Mouse (Mus musculus) midbrain, embryonic 11.5 days (tissue): ENCODE measurements around the gene Sox4. TPM values are rescaled to one million over a fixed set of nuclear protein-coding genes. Genes with fewer than 3 reads are reported as not detected.
A peak's percentile ranks its signal among the peaks of the same experiment; 100 is the strongest.

Experiments
- ATAC-seq: fragments of 200-750 bp; cut with Nextera tagmentation; 2 replicates; pipeline ENCODE4 v1.8.0; 2017; ENCODE audit warnings: moderate TSS enrichment, moderate library complexity; ENCODE audit not compliant: low FRiP score
- DNase-seq: peaks from one replicate; pipeline ENCODE4 v3.0.0; 2015; ENCODE audit warnings: low spot score; ENCODE audit errors: missing footprints
- H3K27ac ChIP-seq: fragments of 300-500 bp; sonication (generic); 2 replicates; pipeline ENCODE4 v1.5.1; 2014; ENCODE audit warnings: low read depth, low read length
- H3K27me3 ChIP-seq: fragments of 300-500 bp; sonication (generic); 2 replicates; pipeline ENCODE4 v1.6.1; 2014; ENCODE audit warnings: mild to moderate bottlenecking, low read length, moderate library complexity, mixed read lengths; ENCODE audit not compliant: control insufficient read depth, insufficient read depth
- H3K36me3 ChIP-seq: fragments of 300-500 bp; sonication (generic); 2 replicates; pipeline ENCODE4 v1.6.1; 2014; ENCODE audit warnings: mild to moderate bottlenecking, low read length, moderate library complexity, mixed read lengths; ENCODE audit not compliant: control insufficient read depth, insufficient read depth
- H3K4me1 ChIP-seq: fragments of 300-500 bp; sonication (generic); 2 replicates; pipeline ENCODE4 v1.6.1; 2014; ENCODE audit warnings: low read length; ENCODE audit not compliant: control insufficient read depth, insufficient read depth
- H3K4me2 ChIP-seq: fragments of 300-500 bp; sonication (generic); 2 replicates; pipeline ENCODE4 v1.6.1; 2014; ENCODE audit warnings: mild to moderate bottlenecking, moderate library complexity
- H3K4me3 ChIP-seq: fragments of 300-500 bp; sonication (generic); 2 replicates; pipeline ENCODE4 v1.5.1; 2014; ENCODE audit warnings: low read depth, low read length
- H3K9ac ChIP-seq: fragments of 300-500 bp; sonication (generic); 2 replicates; pipeline ENCODE4 v1.6.1; 2014; ENCODE audit warnings: low read length
- H3K9me3 ChIP-seq: fragments of 300-500 bp; sonication (generic); 2 replicates; pipeline ENCODE4 v1.6.1; 2016; ENCODE audit warnings: low read length; ENCODE audit not compliant: control insufficient read depth
- WGBS: fragments of 180-500 bp; shearing (Covaris S2); extraction: QIAGEN DNeasy Blood & Tissue Kit; methylation state at CpG from one replicate; pipeline ENCODE4 v1.1.7; 2014; 5-methylcytosine and 5-hydroxymethylcytosine counted together
- polyA plus RNA-seq: library from polyadenylated mRNA; unstranded; fragments of >200 nt; fragmentation: Nextera tagmentation; extraction: Ambion mirVana; gene quantifications from 2 replicates; pipeline ENCODE4 v1.2.1, GENCODE M21; 2014

Sox4 gene
- polyA plus RNA-seq, 1 experiment from 2014 or later, result 175 TPM

- peak overlapping the region; percentile 95 for H3K27ac ChIP-seq
- H3K9me3 ChIP-seq, result no peaks in the 10 kb centered on the region
- DNase-seq (no peak), ATAC-seq (no peak)
- H3K27me3 ChIP-seq, result no peaks in the 10 kb centered on the region
- peak overlapping the region; percentile 47 for H3K4me3 ChIP-seq
- 0% methylated on average over 17 of the region's 17 CpGs for WGBS
- peaks cover 9% of the 10 kb centered on the region; the same call in 1 of the 2 replicates for H3K4me1 ChIP-seq
- H3K9ac ChIP-seq, result peak overlapping the region; percentile 83
- H3K4me2 ChIP-seq, result peak overlapping the region; percentile 94
- no peaks in the 10 kb centered on the region for H3K36me3 ChIP-seq
Measured at GRCm38 (mm10) chr13:28959068-28959440, 5.5 kb upstream of the Sox4 start.

DNA sequence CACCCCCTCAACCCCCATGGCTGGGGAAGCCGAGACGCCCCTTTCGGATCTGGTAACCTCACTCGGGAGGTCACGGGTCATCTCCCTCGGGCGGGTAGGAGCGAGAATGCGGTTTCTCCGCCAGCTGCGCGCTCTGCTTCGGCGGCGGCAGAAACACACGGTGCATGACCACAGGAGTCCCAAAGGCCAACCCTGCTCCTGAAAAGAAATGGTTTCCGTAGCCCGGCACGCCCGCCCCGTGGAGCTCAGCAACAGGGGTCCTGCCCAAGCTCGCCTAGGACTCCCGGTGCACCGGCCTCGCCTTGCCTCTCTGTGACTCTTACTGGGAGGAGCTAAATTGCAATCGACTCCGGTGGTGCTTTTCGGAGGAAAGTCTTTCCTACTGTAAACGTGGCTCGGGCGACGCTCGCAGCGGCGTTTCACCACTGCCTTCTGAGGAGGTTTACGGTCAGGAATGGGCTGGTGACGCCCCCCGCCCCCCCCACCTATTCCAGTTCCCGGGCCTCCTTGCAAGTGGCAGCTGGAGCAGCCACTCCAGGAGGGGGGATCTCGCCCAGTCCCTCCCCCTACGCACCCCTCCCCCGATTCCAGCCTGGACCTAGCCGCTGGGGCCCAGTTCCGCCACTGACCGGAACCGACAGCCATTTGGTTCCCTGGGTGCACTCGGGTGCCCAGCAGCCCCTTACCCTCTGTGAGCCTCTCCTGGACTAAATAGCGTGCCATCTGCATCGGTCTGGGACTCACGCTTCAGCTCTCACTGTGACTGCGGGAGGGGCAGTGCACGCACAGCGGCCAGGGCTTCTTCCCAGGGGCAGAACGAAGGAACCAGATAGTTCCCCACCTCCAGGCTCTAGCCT, 4.9 kb upstream of the Sox4 start:
- H3K27me3 ChIP-seq, result no peaks in the 10 kb centered on the region
- H3K9ac ChIP-seq, result peak overlapping the region; percentile 83
- DNase-seq, result peak; percentile 98
- peak; percentile 70 for ATAC-seq
- peak overlapping the region; percentile 94 for H3K4me2 ChIP-seq
- WGBS, result under 1% methylated on average over 53 of the region's 54 CpGs
- H3K4me1 ChIP-seq, result peaks cover 9% of the 10 kb centered on the region; the same call in 1 of the 2 replicates
- peak overlapping the region; percentile 47 for H3K4me3 ChIP-seq
- H3K27ac ChIP-seq, result peak overlapping the region; percentile 95
- no peaks in the 10 kb centered on the region for H3K36me3 ChIP-seq
- H3K9me3 ChIP-seq, result no peaks in the 10 kb centered on the region

DNA sequence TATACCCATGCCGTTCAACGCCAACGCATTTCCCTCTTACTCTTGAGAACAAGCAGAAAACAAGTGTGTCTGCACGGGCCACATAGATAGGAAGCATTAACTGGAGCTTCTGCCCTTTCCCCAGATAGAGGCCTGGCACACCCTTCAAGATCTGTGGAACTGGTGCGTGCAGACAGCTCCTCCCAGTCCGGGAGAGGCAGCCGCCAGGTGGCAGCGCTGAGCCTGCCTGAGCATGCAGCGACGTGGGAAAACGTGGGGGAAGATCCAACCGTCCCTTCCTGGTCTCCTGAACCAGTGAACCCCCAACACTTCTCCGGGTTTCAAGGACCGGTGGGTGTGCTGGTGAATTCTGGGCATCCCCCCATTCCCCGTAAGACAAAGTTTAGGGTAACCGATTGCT, 4.3 kb upstream of the Sox4 start:
- Histone ChIP-seq H3K4me3 (peak overlapping the region; percentile 47), H3K4me2 (peak overlapping the region; percentile 94), H3K36me3 (no peaks in the 10 kb centered on the region), H3K9ac (peak overlapping the region; percentile 83), H3K9me3 (no peaks in the 10 kb centered on the region), H3K27ac (peak overlapping the region; percentile 95), H3K27me3 (no peaks in the 10 kb centered on the region), H3K4me1 (peaks cover 9% of the 10 kb centered on the region; the same call in 1 of the 2 replicates)
- WGBS, result 3% methylated on average over 16 of the region's 16 CpGs
- ATAC-seq (peak; percentile 47), DNase-seq (peak; percentile 100)

DNA sequence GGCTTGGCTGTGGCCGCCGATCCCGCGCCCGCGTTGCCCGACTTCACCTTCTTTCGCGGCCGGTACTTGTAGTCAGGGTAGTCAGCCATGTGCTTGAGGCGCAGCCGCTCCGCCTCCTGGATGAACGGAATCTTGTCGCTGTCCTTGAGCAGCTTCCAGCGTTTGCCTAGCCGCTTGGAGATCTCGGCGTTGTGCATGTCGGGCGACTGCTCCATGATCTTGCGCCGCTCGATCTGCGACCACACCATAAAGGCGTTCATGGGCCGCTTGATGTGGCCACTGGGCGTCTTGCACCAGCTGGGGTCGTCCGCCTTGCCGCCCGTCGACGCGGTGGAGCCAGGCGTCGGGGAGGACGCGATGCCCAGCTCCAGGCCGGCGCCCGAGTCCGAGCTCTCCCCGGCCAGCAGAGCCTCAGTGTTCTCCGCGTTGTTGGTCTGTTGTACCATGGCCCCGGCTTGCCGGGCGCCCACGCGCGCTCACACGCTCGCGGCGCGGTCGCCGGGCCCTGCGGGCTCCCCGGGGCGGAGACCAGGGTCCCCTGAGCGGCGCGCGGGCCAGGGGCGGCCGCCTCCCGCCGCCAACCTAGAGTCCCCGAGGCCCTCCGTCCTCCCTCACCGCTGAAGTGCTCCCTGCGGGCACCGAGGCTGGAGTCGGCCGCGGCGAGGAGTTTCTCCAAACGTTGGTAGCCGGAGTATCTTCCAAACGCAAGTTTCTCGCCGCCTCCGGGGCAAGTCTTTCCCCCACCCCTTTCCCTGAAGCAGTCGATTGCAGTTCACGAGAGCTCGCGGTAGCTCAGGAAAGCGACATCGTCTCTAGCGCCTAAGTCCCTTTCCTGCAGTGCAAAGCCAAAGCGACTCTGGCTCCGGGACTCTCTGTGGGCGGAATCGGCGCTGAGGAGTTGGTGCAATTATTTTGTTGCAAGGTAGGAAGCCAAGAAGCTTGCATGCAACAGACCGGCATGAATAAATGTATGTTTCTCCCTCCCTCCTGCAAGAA, 639 bp downstream of the Sox4 start:
- H3K9me3 ChIP-seq, result no peaks in the 10 kb centered on the region
- peak; percentile 46 for ATAC-seq
- WGBS, result under 1% methylated on average over 95 of the region's 98 CpGs
- peak overlapping the region; percentile 100 for H3K9ac ChIP-seq
- DNase-seq, result peak; percentile 98
- peak overlapping the region; percentile 100 for H3K4me3 ChIP-seq
- H3K27ac ChIP-seq, result peak overlapping the region; percentile 99
- peaks cover 6% of the 10 kb centered on the region for H3K4me1 ChIP-seq
- peak overlapping the region; percentile 33 for H3K4me2 ChIP-seq
- no peaks in the 10 kb centered on the region for H3K27me3 ChIP-seq
- H3K36me3 ChIP-seq, result no peaks in the 10 kb centered on the region

DNA sequence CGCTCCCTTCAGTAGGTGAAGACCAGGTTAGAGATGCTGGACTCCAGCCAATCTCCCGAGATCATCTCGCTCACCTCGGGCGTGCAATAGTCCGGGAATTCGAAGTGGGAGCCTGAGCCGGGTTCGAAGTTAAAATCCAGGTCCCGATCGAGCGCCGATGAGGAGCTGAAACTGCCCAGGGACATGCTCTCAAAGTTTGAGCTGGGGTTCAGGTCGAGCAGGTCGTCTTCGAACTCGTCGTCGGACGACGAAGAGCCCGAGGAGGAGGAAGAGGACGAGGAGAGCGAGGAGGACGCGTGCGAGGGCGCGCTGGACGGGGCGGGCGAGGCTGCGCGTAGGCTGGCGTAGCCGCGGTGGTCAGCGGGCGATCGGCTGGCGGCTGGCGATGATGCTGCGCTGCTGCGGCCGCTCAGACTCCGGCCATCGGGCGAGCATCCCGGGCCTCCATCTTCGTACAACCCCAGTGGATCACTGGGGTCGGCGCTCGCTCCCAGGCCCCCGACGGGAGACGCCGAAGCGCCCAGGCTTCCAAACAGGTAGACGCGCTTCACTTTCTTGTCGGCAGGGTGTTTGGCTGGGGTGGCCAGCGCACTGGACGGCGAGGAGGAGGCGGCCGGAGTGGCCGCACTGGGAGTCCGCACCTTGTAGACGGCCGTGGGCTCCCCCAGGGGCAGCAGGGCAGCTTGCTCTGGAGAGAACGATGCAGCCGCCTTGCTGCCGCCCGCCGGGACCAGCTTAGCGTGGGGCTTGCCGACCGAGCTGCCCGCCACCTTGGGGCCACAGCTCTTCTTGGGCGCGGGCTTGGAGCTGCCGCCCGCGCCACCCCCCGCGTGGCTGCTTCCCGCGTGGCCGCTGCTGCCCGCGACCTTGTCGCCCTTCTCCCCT, 1.6 kb downstream of the Sox4 start:
- Histone ChIP-seq H3K9ac (peak overlapping the region; percentile 100), H3K9me3 (no peaks in the 10 kb centered on the region), H3K4me1 (peaks cover 13% of the 10 kb centered on the region), H3K27me3 (no peaks in the 10 kb centered on the region), H3K36me3 (no peaks in the 10 kb centered on the region), H3K4me2 (peak overlapping the region; percentile 33), H3K4me3 (peak overlapping the region; percentile 100), H3K27ac (peak overlapping the region; percentile 99)
- no peak for ATAC-seq
- DNase-seq, result peak; percentile 95
- under 1% methylated on average over 83 of the region's 92 CpGs for WGBS

DNA sequence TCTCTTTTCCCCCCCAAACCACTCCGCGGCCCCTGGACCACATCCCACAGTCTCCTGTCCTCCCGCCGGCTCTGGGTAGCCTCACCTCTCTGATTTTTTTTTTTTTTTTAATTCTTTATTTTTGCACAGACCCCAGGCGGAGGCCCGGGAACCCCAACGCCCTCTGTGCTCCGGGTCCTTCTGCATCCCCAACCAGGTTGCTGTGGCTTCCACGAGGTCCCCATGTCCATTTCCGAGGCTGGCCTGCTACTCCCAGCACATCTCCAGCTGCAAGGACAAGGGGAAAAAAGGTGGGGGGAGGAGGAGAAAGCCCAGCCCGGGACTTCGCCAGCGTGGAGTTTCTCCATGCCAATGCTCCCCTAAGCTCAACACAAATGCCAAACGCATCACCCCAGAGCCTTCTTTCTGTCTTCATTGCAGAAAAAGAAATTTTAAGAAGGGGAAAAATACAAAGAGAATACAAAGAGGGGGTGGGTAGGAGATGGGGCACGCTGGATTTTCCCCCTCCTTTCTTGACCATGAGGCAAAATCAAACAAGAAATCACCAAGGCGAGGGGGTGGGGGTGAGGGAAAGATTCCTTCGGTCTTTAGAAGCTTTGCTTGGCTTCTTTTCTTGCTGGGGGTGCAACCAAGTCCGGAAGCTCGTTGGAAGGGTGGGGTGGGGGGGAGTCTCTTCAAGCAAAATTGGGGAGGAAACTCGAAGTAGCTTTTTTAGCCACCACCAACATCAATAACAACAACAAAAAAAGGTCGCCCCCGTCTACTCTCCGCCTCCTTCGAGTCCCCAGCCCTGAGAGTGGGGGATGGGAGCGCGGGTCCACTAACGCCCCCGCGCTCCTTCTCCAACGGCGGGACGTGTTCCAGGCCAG, 2.7 kb downstream of the Sox4 start:
- WGBS, result under 1% methylated on average over 32 of the region's 32 CpGs
- H3K4me3 ChIP-seq, result peak overlapping the region; percentile 100
- peak overlapping the region; percentile 100 for H3K9ac ChIP-seq
- H3K27me3 ChIP-seq, result no peaks in the 10 kb centered on the region
- H3K36me3 ChIP-seq, result no peaks in the 10 kb centered on the region
- peaks cover 18% of the 10 kb centered on the region for H3K4me1 ChIP-seq
- peak overlapping the region; percentile 33 for H3K4me2 ChIP-seq
- DNase-seq (peak; percentile 96), ATAC-seq (peak; percentile 17)
- peak overlapping the region; percentile 99 for H3K27ac ChIP-seq
- H3K9me3 ChIP-seq, result no peaks in the 10 kb centered on the region

- Histone ChIP-seq H3K9me3 (no peaks in the 10 kb centered on the region), H3K4me2 (peak overlapping the region; percentile 33), H3K9ac (peak overlapping the region; percentile 100), H3K27ac (peak overlapping the region; percentile 99), H3K4me1 (peaks cover 18% of the 10 kb centered on the region), H3K4me3 (peak overlapping the region; percentile 100), H3K36me3 (peaks cover 2% of the 10 kb centered on the region; the same call in 1 of the 2 replicates), H3K27me3 (no peaks in the 10 kb centered on the region)
- WGBS, result under 1% methylated on average over 9 of the region's 9 CpGs
- ATAC-seq (no peak), DNase-seq (no peak)
Measured at GRCm38 (mm10) chr13:28950266-28950622, 3.3 kb downstream of the Sox4 start.
